8 mouse cellular contexts compared by ENCODE assay signal in genomic region chr4:83525690-83526055, GRCm38 (mm10). TPM values are rescaled to one million over a fixed set of nuclear protein-coding genes. Genes with fewer than 3 reads are reported as not detected.
DNase-seq lines count a peak whose midpoint lies in the region; ATAC-seq lines count a peak whose summit lies in the region.

No protein-coding gene starts in this region.

- H3K9ac ChIP-seq in hindbrain, embryonic 12.5 days, result peak overlapping the region; percentile 77

- ATAC-seq in hindbrain, embryonic 12.5 days (ENCODE audit: low FRiP score), result peak; percentile 71

- no peaks in the 10 kb centered on the region for H3K27me3 ChIP-seq in hindbrain, embryonic 12.5 days
- no peaks in the 10 kb centered on the region for H3K27me3 ChIP-seq in megakaryocyte, embryonic 14.5 days (replicated peaks)

- H3K4me2 ChIP-seq in hindbrain, embryonic 12.5 days (replicated peaks), result peak overlapping the region; percentile 77

- peak overlapping the region; percentile 99 for H3K27ac ChIP-seq in hindbrain, embryonic 12.5 days

- peak; percentile 53 for DNase-seq in gastrocnemius, postnatal 14 days
- no peak for DNase-seq in gastrocnemius, adult 18-20 months (ENCODE audit: low spot score)
- peak; percentile 51 for DNase-seq in urinary bladder, postnatal 14 days (ENCODE audit: low spot score)
- DNase-seq in urinary bladder, adult 2 months (ENCODE audit: low spot score), result no peak
- DNase-seq in natural killer cell, adult 2 months (ENCODE audit: low spot score in 2 of 2), result no peak
- no peak for DNase-seq in layer of hippocampus, postnatal 10 days (ENCODE audit: low spot score in 2 of 2)

- intact Hi-C loops in gastrocnemius, postnatal 14 days (cut with DNase I; ENCODE audit: low total_unique reads), result no loop called here

- H3K36me3 ChIP-seq in hindbrain, embryonic 12.5 days, result no peaks in the 10 kb centered on the region
- H3K36me3 ChIP-seq in megakaryocyte, embryonic 14.5 days (replicated peaks; ENCODE audit: low read length), result no peaks in the 10 kb centered on the region

- no peaks in the 10 kb centered on the region for H3K9me3 ChIP-seq in hindbrain, embryonic 12.5 days (replicated peaks)
- no peaks in the 10 kb centered on the region for H3K9me3 ChIP-seq in megakaryocyte, embryonic 14.5 days

- peaks cover 15% of the 10 kb centered on the region for H3K4me1 ChIP-seq in hindbrain, embryonic 12.5 days
- H3K4me1 ChIP-seq in megakaryocyte, embryonic 14.5 days, result peaks cover 28% of the 10 kb centered on the region

- WGBS in hindbrain, embryonic 12.5 days, result under 1% methylated on average over 18 of the region's 18 CpGs

- H3K4me3 ChIP-seq in hindbrain, embryonic 12.5 days, result peak overlapping the region; percentile 70
- H3K4me3 ChIP-seq in megakaryocyte, embryonic 14.5 days (replicated peaks), result peak overlapping the region; percentile 93

RNA-seq across cellular contexts. Expression of gene Ccdc171, which starts 0.3 kb away (rescaled TPM):
- total RNA-seq in gastrocnemius, postnatal 14 days (2021), result 1 to 10 TPM in 1 of 2 experiments, under 1 TPM in 1; 0.75 to 1.2 TPM
- total RNA-seq in gastrocnemius, adult 18-20 months (2021), result under 1 TPM; 0.52 to 0.94 TPM
- 2.9 TPM in 2 replicates for polyA plus RNA-seq in urinary bladder, adult 2 months (2012; rRNA removed)
- polyA plus RNA-seq in hindbrain, embryonic 12.5 days (2016; fragmentation: Nextera tagmentation; extraction: Ambion mirVana), result 5.8 and 6.1 TPM in 2 replicates
- polyA plus RNA-seq in megakaryocyte, embryonic 14.5 days (2012; ENCODE audit: insufficient read depth, low replicate concordance), result 0.62 TPM in 1 of 2 replicates, not detected in the other
- total RNA-seq in layer of hippocampus, postnatal 10 days (2021), result 1 to 10 TPM; 3.1 to 3.9 TPM

RNA-seq across cellular contexts. Expression of gene Psip1, which starts 39.4 kb away (rescaled TPM):
- 10 to 100 TPM; 18.7 to 22.9 TPM for total RNA-seq in gastrocnemius, postnatal 14 days (2021)
- 10 to 100 TPM; 15.8 to 17.2 TPM for total RNA-seq in gastrocnemius, adult 18-20 months (2021)
- 35.9 and 39.4 TPM in 2 replicates for polyA plus RNA-seq in urinary bladder, adult 2 months (2012; rRNA removed)
- polyA plus RNA-seq in hindbrain, embryonic 12.5 days (2016; fragmentation: Nextera tagmentation; extraction: Ambion mirVana), result 364 and 379 TPM in 2 replicates
- 18.4 and 25.6 TPM in 2 replicates for polyA plus RNA-seq in megakaryocyte, embryonic 14.5 days (2012; ENCODE audit: insufficient read depth, low replicate concordance)
- 100 to 1,000 TPM; 254 to 258 TPM for total RNA-seq in layer of hippocampus, postnatal 10 days (2021)

Comparison
In these comparisons a context has a peak if more than half of its experiments do, and no peak if none do; other contexts are left out.
1. DNase-seq: peak in gastrocnemius, postnatal 14 days (single experiment) and urinary bladder, postnatal 14 days (single experiment); none in gastrocnemius, adult 18-20 months (single experiment), urinary bladder, adult 2 months (single experiment), natural killer cell, adult 2 months (0 of 2) and layer of hippocampus, postnatal 10 days (0 of 2).
2. RNA of gene Psip1, which starts 39.4 kb away (total RNA-seq): 254 to 258 TPM in layer of hippocampus, postnatal 10 days; 18.7 to 22.9 TPM in gastrocnemius, postnatal 14 days and 15.8 to 17.2 TPM in gastrocnemius, adult 18-20 months; every median in the first group is over 10 times any median in the second.